Mouse (Mus musculus) C2C12 (cell line): ENCODE results near the gene Lrpap1. TPM values are rescaled to one million over a fixed set of nuclear protein-coding genes. Genes with fewer than 3 reads are reported as not detected.

Experiments
- H3K27me3 ChIP-seq: one replicate; pipeline ENCODE4 v1.6.1; 2011; ENCODE audit not compliant: control insufficient read depth, insufficient read depth, insufficient read length
- H3K36me3 ChIP-seq: one replicate; pipeline ENCODE4 v1.6.1; 2011; ENCODE audit not compliant: control insufficient read depth, insufficient read depth
- H3K4me3 ChIP-seq: one replicate; pipeline ENCODE4 v1.5.1; 2011; ENCODE audit warnings: mild to moderate bottlenecking, control low read depth; ENCODE audit not compliant: poor library complexity, insufficient read depth, severe bottlenecking
- H3K79me2 ChIP-seq: one replicate; pipeline ENCODE4 v1.6.1; 2011; ENCODE audit not compliant: control insufficient read depth, insufficient read depth
- H3K79me3 ChIP-seq: one replicate; pipeline ENCODE4 v1.6.1; 2011; ENCODE audit warnings: low read depth, control low read depth
- H3ac ChIP-seq: one replicate; pipeline ENCODE3; 2011; ENCODE audit warnings: low read depth; ENCODE audit not compliant: control insufficient read depth, insufficient read length
- CEBPB ChIP-seq: IDR thresholded peaks from one replicate; pipeline ENCODE4 v1.6.1; 2011; ENCODE audit warnings: low read depth, mild to moderate bottlenecking, control low read depth, moderate library complexity
- CTCF ChIP-seq: IDR thresholded peaks from one replicate; pipeline ENCODE4 v1.5.1; 2011; ENCODE audit not compliant: control insufficient read depth, insufficient read depth, insufficient read length
- FOSL1 ChIP-seq: IDR thresholded peaks from one replicate; pipeline ENCODE4 v1.8.0; 2011; ENCODE audit warnings: mild to moderate bottlenecking, low read length; ENCODE audit not compliant: poor library complexity, insufficient read depth, severe bottlenecking
- MAX ChIP-seq: IDR thresholded peaks from one replicate; pipeline ENCODE4 v1.6.1; 2011; ENCODE audit warnings: mild to moderate bottlenecking, control low read depth
- MYOD1 ChIP-seq: IDR thresholded peaks from one replicate; pipeline ENCODE4 v1.6.1; 2011; ENCODE audit warnings: low read depth; ENCODE audit not compliant: control insufficient read depth, insufficient read length
- MYOG ChIP-seq: IDR thresholded peaks from one replicate; pipeline ENCODE4 v1.6.1; 2011; ENCODE audit not compliant: control insufficient read depth, insufficient read length; ENCODE audit errors: extremely low read depth
- USF1 ChIP-seq: IDR thresholded peaks from one replicate; pipeline ENCODE4 v1.6.1; 2011; ENCODE audit warnings: low read depth, mild to moderate bottlenecking, control low read depth, moderate library complexity
- polyA plus RNA-seq: library from polyadenylated mRNA; unstranded; fragments of >200 nt; fragmentation: generic; extraction: Trizol; gene quantifications from one replicate; pipeline ENCODE4 v1.2.1, GENCODE M21; 2012; ENCODE audit warnings: missing spikeins

The Lrpap1 gene
- polyA plus RNA-seq, 1 experiment, result 26.5 TPM

GRCm38 (mm10) chr5:35146747-35147146 lies 41.2 kb upstream of the Lrpap1 start:
- peaks cover 19% of the 10 kb centered on the region for H3K27me3 ChIP-seq
- H3K36me3 ChIP-seq, result no peaks in the 10 kb centered on the region
- TF ChIP-seq FOSL1 (no peak), MYOG (no peak)
- no peak overlapping the region for H3ac ChIP-seq
- no peak overlapping the region for H3K4me3 ChIP-seq
- H3K79me3 ChIP-seq, result no peaks in the 10 kb centered on the region
- no peaks in the 10 kb centered on the region for H3K79me2 ChIP-seq

- Histone ChIP-seq H3K79me3 (no peaks in the 10 kb centered on the region), H3K79me2 (no peaks in the 10 kb centered on the region), H3ac (no peak overlapping the region), H3K4me3 (no peak overlapping the region), H3K36me3 (no peaks in the 10 kb centered on the region), H3K27me3 (peaks cover 36% of the 10 kb centered on the region)
- TF ChIP-seq USF1 (no peak), MYOD1 (no peak), FOSL1 (no peak), MAX (no peak), CEBPB (no peak), CTCF (no peak), MYOG (no peak)
Observed at GRCm38 (mm10) chr5:35144716-35145115, 39.1 kb upstream of the Lrpap1 start.

GRCm38 (mm10) chr5:35143460-35144245 lies 38.1 kb upstream of the Lrpap1 start:
- Histone ChIP-seq H3K36me3 (no peaks in the 10 kb centered on the region), H3K79me3 (no peaks in the 10 kb centered on the region), H3ac (no peak overlapping the region), H3K27me3 (peaks cover 41% of the 10 kb centered on the region), H3K79me2 (no peaks in the 10 kb centered on the region), H3K4me3 (no peak overlapping the region)
- no peak for TF ChIP-seq USF1
- TF ChIP-seq MAX, result no peak
- no peak for TF ChIP-seq MYOD1
- TF ChIP-seq MYOG, result no peak
- TF ChIP-seq FOSL1, result no peak
- no peak for TF ChIP-seq CEBPB
- no peak for TF ChIP-seq CTCF

- peaks cover 48% of the 10 kb centered on the region for H3K27me3 ChIP-seq
- no peaks in the 10 kb centered on the region for H3K79me3 ChIP-seq
- H3K79me2 ChIP-seq, result no peaks in the 10 kb centered on the region
- no peaks in the 10 kb centered on the region for H3K36me3 ChIP-seq
- TF ChIP-seq MYOG (no peak), CTCF (no peak), MAX (no peak), USF1 (no peak), FOSL1 (no peak), MYOD1 (no peak), CEBPB (no peak)
- no peak overlapping the region for H3ac ChIP-seq
- H3K4me3 ChIP-seq, result no peak overlapping the region
Observed at GRCm38 (mm10) chr5:35142910-35143309, 37.3 kb upstream of the Lrpap1 start.

GRCm38 (mm10) chr5:35141316-35141715 lies 35.8 kb upstream of the Lrpap1 start:
- TF ChIP-seq FOSL1 (no peak), MYOD1 (no peak), MAX (no peak), CEBPB (no peak), MYOG (no peak), CTCF (no peak), USF1 (no peak)
- Histone ChIP-seq H3K27me3 (peaks cover 56% of the 10 kb centered on the region), H3ac (no peak overlapping the region), H3K79me3 (no peaks in the 10 kb centered on the region), H3K79me2 (no peaks in the 10 kb centered on the region), H3K36me3 (no peaks in the 10 kb centered on the region), H3K4me3 (no peak overlapping the region)

- Histone ChIP-seq H3K36me3 (no peaks in the 10 kb centered on the region), H3ac (no peak overlapping the region), H3K79me3 (no peaks in the 10 kb centered on the region), H3K27me3 (peaks cover 74% of the 10 kb centered on the region), H3K4me3 (no peak overlapping the region), H3K79me2 (no peaks in the 10 kb centered on the region)
- no peak for TF ChIP-seq MYOG
- no peak for TF ChIP-seq FOSL1
Observed at GRCm38 (mm10) chr5:35138183-35138611, 32.6 kb upstream of the Lrpap1 start.
